Mouse (Mus musculus) myocyte (in vitro differentiated cells): Measurements from ENCODE around the gene Mical2.

Experiments
- CEBPB ChIP-seq: IDR thresholded peaks from 2 replicates; pipeline ENCODE4 v1.6.1; 2011; ENCODE audit warnings: mild to moderate bottlenecking, moderate library complexity; ENCODE audit not compliant: poor library complexity, insufficient read depth, severe bottlenecking
- E2F4 ChIP-seq: IDR thresholded peaks from one replicate; pipeline ENCODE4 v1.6.1; 2011; ENCODE audit warnings: mild to moderate bottlenecking, control low read depth, moderate library complexity; ENCODE audit not compliant: insufficient read depth
- MAX ChIP-seq: IDR thresholded peaks from one replicate; pipeline ENCODE4 v1.6.1; 2011; ENCODE audit warnings: low read depth, mild to moderate bottlenecking, control low read depth
- MYOD1 ChIP-seq, 3 experiments: IDR thresholded peaks; one replicate each; pipeline ENCODE4 v1.6.1; 2011; ENCODE audit warnings: control low read depth in 2 of 3, low read depth in 2 of 3, mild to moderate bottlenecking in 2 of 3, moderate library complexity in 1 of 3; ENCODE audit not compliant: insufficient read length in 2 of 3, control insufficient read depth in 1 of 3
- MYOG ChIP-seq, 3 experiments: IDR thresholded peaks; one replicate each; pipeline ENCODE4 v1.6.1; 2011; ENCODE audit warnings: control low read depth in 2 of 3, low read depth in 2 of 3, mild to moderate bottlenecking in 2 of 3; ENCODE audit not compliant: insufficient read length in 2 of 3, control insufficient read depth in 1 of 3, insufficient read depth in 1 of 3
- POLR2A ChIP-seq: IDR thresholded peaks from one replicate; pipeline ENCODE4 v1.6.1; 2011; ENCODE audit warnings: low read depth, mild to moderate bottlenecking, control low read depth, moderate library complexity; ENCODE audit not compliant: insufficient read length
- POLR2AphosphoS2 ChIP-seq: IDR thresholded peaks from one replicate; pipeline ENCODE4 v1.6.1; 2011; ENCODE audit warnings: low read depth, control low read depth; ENCODE audit not compliant: insufficient read length
- REST ChIP-seq: IDR thresholded peaks from one replicate; pipeline ENCODE4 v1.6.1; 2011; ENCODE audit warnings: mild to moderate bottlenecking, control low read depth, moderate library complexity; ENCODE audit not compliant: insufficient read depth, insufficient read length
- SRF ChIP-seq: IDR thresholded peaks from one replicate; pipeline ENCODE4 v1.6.1; 2011; ENCODE audit warnings: low read depth; ENCODE audit not compliant: control insufficient read depth, insufficient read length
- TCF12 ChIP-seq: IDR thresholded peaks from one replicate; pipeline ENCODE4 v1.6.1; 2011; ENCODE audit warnings: mild to moderate bottlenecking, control low read depth; ENCODE audit not compliant: poor library complexity, insufficient read depth, severe bottlenecking
- USF1 ChIP-seq: IDR thresholded peaks from one replicate; pipeline ENCODE4 v1.6.1; 2011; ENCODE audit warnings: low read depth, mild to moderate bottlenecking, control low read depth, moderate library complexity

GRCm38 (mm10) chr7:112454951-112455350 is 229.3 kb downstream of the Mical2 start:
- TF ChIP-seq TCF12 (no peak), MYOG (IDR thresholded peaks at IDR 0.05; ENCODE audit: control insufficient read depth in 1 of 3, insufficient read depth in 1 of 3, insufficient read length in 2 of 3, low read depth in 2 of 3) (no peak), POLR2A (no peak), POLR2AphosphoS2 (no peak), E2F4 (no peak), MAX (no peak), SRF (no peak), MYOD1 (IDR thresholded peaks at IDR 0.05; ENCODE audit: control insufficient read depth in 1 of 3, insufficient read length in 2 of 3, low read depth in 2 of 3) (no peak), CEBPB (no peak), USF1 (no peak), REST (no peak)
